Mouse (Mus musculus): ENCODE data around the gene Gusb. TPM values are rescaled to one million over a fixed set of nuclear protein-coding genes. Genes with fewer than 3 reads are reported as not detected.

Gene Gusb
- polyA plus RNA-seq, 1 experiment from 2014 or later: 58.7 TPM

DNA sequence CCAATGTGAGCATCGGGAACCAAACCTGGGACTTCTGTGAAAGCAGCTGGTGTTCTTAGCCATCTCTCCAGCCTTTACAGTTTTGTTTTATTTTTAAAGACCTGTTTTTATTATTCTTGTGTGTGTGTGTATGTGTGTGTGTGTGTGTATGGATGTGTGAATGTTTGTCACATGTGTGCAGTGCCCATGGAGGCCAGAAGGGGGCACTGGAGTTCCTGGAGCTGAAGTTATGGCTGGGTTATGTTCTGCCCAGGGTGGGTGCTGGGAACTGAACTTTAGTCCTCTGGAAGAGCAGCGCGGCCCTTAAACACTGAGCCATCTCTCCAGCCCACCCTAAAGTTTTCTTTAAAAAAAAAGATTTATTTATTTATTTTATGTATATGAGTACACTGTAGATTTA, 12.3 kb upstream of the Gusb start:
- ATAC-seq (ENCODE audit: low FRiP score, low TSS enrichment): no peak
- WGBS: 96% methylated on average over 3 of the region's 3 CpGs

GRCm38 (mm10) chr5:130010961-130011360, 8.1 kb upstream of the Gusb start:
- no peaks in the 10 kb centered on the region for H3K4me1 ChIP-seq (ENCODE audit: control insufficient read depth, insufficient read depth, low read length)
- no peak for ATAC-seq (ENCODE audit: low FRiP score, low TSS enrichment)
- H3K4me3 ChIP-seq (ENCODE audit: low read length): no peak overlapping the region
- H3K9me3 ChIP-seq (ENCODE audit: control insufficient read depth, low read length): peaks cover 7% of the 10 kb centered on the region; the same call in 1 of the 2 replicates
- H3K4me2 ChIP-seq (replicated peaks; ENCODE audit: low read depth, low read length): no peak overlapping the region
- peaks cover 17% of the 10 kb centered on the region; the same call in 1 of the 2 replicates for H3K36me3 ChIP-seq (ENCODE audit: control insufficient read depth, insufficient read depth, low read length)
- no peaks in the 10 kb centered on the region for H3K27me3 ChIP-seq (ENCODE audit: control insufficient read depth, insufficient read depth, low read length)
- no peak overlapping the region for H3K9ac ChIP-seq (ENCODE audit: low read depth, low read length)
- 96% methylated on average over 5 of the region's 5 CpGs for WGBS
- H3K27ac ChIP-seq (ENCODE audit: low read depth, low read length): no peak overlapping the region

More for the DNA sequence above, 12.3 kb upstream of the Gusb start:
- Histone ChIP-seq H3K4me3 (ENCODE audit: low read length) (no peak overlapping the region), H3K9ac (ENCODE audit: low read depth, low read length) (no peak overlapping the region), H3K27me3 (ENCODE audit: control insufficient read depth, insufficient read depth, low read length) (no peaks in the 10 kb centered on the region), H3K4me1 (ENCODE audit: control insufficient read depth, insufficient read depth, low read length) (no peaks in the 10 kb centered on the region), H3K4me2 (replicated peaks; ENCODE audit: low read depth, low read length) (no peak overlapping the region), H3K36me3 (ENCODE audit: control insufficient read depth, insufficient read depth, low read length) (peaks cover 20% of the 10 kb centered on the region; the same call in 1 of the 2 replicates), H3K9me3 (ENCODE audit: control insufficient read depth, low read length) (peaks cover 7% of the 10 kb centered on the region; the same call in 1 of the 2 replicates), H3K27ac (ENCODE audit: low read depth, low read length) (no peak overlapping the region)

GRCm38 (mm10) chr5:130009784-130010183, 6.9 kb upstream of the Gusb start:
- Histone ChIP-seq H3K27ac (ENCODE audit: low read depth, low read length) (no peak overlapping the region), H3K9me3 (ENCODE audit: control insufficient read depth, low read length) (peaks cover 11% of the 10 kb centered on the region; the same call in 1 of the 2 replicates), H3K4me1 (ENCODE audit: control insufficient read depth, insufficient read depth, low read length) (no peaks in the 10 kb centered on the region), H3K9ac (ENCODE audit: low read depth, low read length) (no peak overlapping the region), H3K4me3 (ENCODE audit: low read length) (no peak overlapping the region), H3K4me2 (replicated peaks; ENCODE audit: low read depth, low read length) (no peak overlapping the region), H3K36me3 (ENCODE audit: control insufficient read depth, insufficient read depth, low read length) (peaks cover 10% of the 10 kb centered on the region; the same call in 1 of the 2 replicates), H3K27me3 (ENCODE audit: control insufficient read depth, insufficient read depth, low read length) (no peaks in the 10 kb centered on the region)
- ATAC-seq (ENCODE audit: low FRiP score, low TSS enrichment): no peak
- WGBS: 95% methylated on average over 4 of the region's 4 CpGs

DNA sequence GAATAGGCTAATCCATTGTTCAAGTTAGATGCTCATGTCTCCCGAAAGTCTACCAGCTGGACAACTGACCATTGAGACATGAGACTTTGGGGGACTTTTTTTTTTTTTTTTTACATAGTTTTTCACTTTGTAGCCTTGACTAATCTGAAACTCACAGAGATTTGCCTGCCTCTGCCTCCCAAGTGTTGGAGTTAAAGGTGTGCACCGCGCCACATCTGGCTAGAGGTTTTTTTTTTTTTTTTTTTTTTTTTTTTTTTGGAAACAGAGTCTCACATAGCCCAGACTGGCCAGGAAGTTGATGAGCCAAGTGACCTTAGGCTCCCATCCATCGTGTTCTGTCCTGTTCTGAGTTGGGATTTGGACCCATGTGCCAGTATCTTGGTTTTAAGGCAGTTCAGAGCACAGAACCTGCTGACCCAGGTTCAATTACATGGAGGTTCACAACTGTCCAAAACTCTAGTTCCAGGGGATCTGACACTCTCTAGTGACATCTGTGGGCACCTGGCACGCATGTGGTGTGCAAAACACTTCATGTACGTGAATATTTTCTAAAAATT, 5.3 kb upstream of the Gusb start:
- WGBS: 76% methylated on average over 6 of the region's 6 CpGs
- Histone ChIP-seq H3K9ac (ENCODE audit: low read depth, low read length) (no peak overlapping the region), H3K4me3 (ENCODE audit: low read length) (no peak overlapping the region), H3K9me3 (ENCODE audit: control insufficient read depth, low read length) (peaks cover 13% of the 10 kb centered on the region; the same call in 1 of the 2 replicates), H3K27ac (ENCODE audit: low read depth, low read length) (no peak overlapping the region), H3K4me1 (ENCODE audit: control insufficient read depth, insufficient read depth, low read length) (peaks cover 1% of the 10 kb centered on the region; the same call in 1 of the 2 replicates), H3K36me3 (ENCODE audit: control insufficient read depth, insufficient read depth, low read length) (peaks cover 10% of the 10 kb centered on the region; the same call in 1 of the 2 replicates), H3K27me3 (ENCODE audit: control insufficient read depth, insufficient read depth, low read length) (no peaks in the 10 kb centered on the region), H3K4me2 (replicated peaks; ENCODE audit: low read depth, low read length) (no peak overlapping the region)
- no peak for ATAC-seq (ENCODE audit: low FRiP score, low TSS enrichment)

DNA sequence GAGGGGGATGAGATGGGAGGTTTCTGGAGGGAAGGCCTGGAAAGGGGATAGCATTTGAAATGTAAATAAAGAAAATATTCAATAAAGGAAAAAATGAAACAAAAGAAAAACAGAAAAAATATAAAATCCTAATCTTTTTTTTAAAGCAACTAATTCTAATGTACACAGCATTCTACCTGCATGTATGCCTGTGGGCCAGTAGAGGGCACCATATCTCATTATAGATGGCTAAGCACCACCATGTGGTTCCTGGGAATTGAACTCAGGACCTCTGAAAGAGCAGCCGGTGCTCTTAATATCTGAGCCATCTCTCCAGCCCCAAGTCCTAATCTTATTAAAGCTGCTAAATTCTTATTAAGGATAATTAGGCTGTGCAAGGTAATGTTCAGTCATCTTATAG, 4.5 kb upstream of the Gusb start:
- ATAC-seq (ENCODE audit: low FRiP score, low TSS enrichment): no peak
- Histone ChIP-seq H3K9ac (ENCODE audit: low read depth, low read length) (no peak overlapping the region), H3K27me3 (ENCODE audit: control insufficient read depth, insufficient read depth, low read length) (no peaks in the 10 kb centered on the region), H3K36me3 (ENCODE audit: control insufficient read depth, insufficient read depth, low read length) (peaks cover 10% of the 10 kb centered on the region; the same call in 1 of the 2 replicates), H3K9me3 (ENCODE audit: control insufficient read depth, low read length) (peaks cover 13% of the 10 kb centered on the region; the same call in 1 of the 2 replicates), H3K4me1 (ENCODE audit: control insufficient read depth, insufficient read depth, low read length) (peaks cover 3% of the 10 kb centered on the region; the same call in 1 of the 2 replicates), H3K27ac (ENCODE audit: low read depth, low read length) (no peak overlapping the region), H3K4me2 (replicated peaks; ENCODE audit: low read depth, low read length) (no peak overlapping the region), H3K4me3 (ENCODE audit: low read length) (no peak overlapping the region)
- 94% methylated on average over 1 of the region's 1 CpGs for WGBS

GRCm38 (mm10) chr5:130003229-130003628, 380 bp upstream of the Gusb start:
- Histone ChIP-seq H3K27ac (ENCODE audit: low read depth, low read length) (peak overlapping the region; percentile 79), H3K4me2 (replicated peaks; ENCODE audit: low read depth, low read length) (peak overlapping the region; percentile 73), H3K36me3 (ENCODE audit: control insufficient read depth, insufficient read depth, low read length) (peaks cover 2% of the 10 kb centered on the region; the same call in 1 of the 2 replicates), H3K9ac (ENCODE audit: low read depth, low read length) (peak overlapping the region; percentile 67; the same call in 1 of the 2 replicates), H3K4me1 (ENCODE audit: control insufficient read depth, insufficient read depth, low read length) (peaks cover 10% of the 10 kb centered on the region; the same call in 1 of the 2 replicates), H3K27me3 (ENCODE audit: control insufficient read depth, insufficient read depth, low read length) (no peaks in the 10 kb centered on the region), H3K4me3 (ENCODE audit: low read length) (peak overlapping the region; percentile 74), H3K9me3 (ENCODE audit: control insufficient read depth, low read length) (peaks cover 6% of the 10 kb centered on the region; the same call in 1 of the 2 replicates)
- ATAC-seq (ENCODE audit: low FRiP score, low TSS enrichment): no peak
- whole genome bisulfite sequencing: 31% methylated on average over 7 of the region's 7 CpGs

DNA sequence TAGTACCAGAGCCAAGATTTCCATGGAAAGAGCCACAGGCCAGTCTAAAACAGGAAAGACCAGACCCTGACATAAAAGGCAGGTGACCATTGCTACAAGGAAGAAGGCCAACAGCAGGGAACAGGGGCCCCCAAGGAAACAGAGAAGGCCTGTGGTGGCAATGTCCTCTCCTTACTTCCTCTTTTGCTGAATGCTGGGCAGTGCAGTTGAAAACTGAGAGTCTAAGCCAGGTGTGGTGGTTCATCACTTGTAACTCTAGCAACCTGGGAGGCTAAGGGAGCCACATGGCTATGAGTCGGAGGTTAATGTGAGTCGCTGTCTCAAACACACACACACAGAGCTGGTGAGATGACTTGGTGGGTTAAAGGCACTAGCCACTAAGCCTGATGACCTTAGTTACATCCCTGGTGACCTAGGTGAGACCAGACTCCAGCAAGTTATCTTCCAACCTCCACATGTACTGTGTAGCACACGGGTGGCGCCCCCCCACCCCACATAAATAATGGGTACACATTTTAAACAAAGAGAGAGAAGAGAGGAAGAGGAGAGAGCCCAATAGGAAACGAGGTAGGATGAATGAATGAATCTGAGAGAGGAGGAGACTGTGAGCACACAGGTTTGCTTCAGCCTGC, 1.4 kb downstream of the Gusb start:
- peaks cover 10% of the 10 kb centered on the region; the same call in 1 of the 2 replicates for H3K4me1 ChIP-seq (ENCODE audit: control insufficient read depth, insufficient read depth, low read length)
- peaks cover 6% of the 10 kb centered on the region; the same call in 1 of the 2 replicates for H3K9me3 ChIP-seq (ENCODE audit: control insufficient read depth, low read length)
- H3K27ac ChIP-seq (ENCODE audit: low read depth, low read length): no peak overlapping the region; the same call in 1 of the 2 replicates
- peak overlapping the region; percentile 73 for H3K4me2 ChIP-seq (replicated peaks; ENCODE audit: low read depth, low read length)
- ATAC-seq (ENCODE audit: low FRiP score, low TSS enrichment): no peak
- peak overlapping the region; percentile 74; the same call in 1 of the 2 replicates for H3K4me3 ChIP-seq (ENCODE audit: low read length)
- no peaks in the 10 kb centered on the region for H3K27me3 ChIP-seq (ENCODE audit: control insufficient read depth, insufficient read depth, low read length)
- peaks cover 5% of the 10 kb centered on the region; the same call in 1 of the 2 replicates for H3K36me3 ChIP-seq (ENCODE audit: control insufficient read depth, insufficient read depth, low read length)
- no peak overlapping the region for H3K9ac ChIP-seq (ENCODE audit: low read depth, low read length)
- 50% methylated on average over 5 of the region's 5 CpGs for WGBS

- Histone ChIP-seq H3K9me3 (ENCODE audit: control insufficient read depth, low read length) (peaks cover 6% of the 10 kb centered on the region; the same call in 1 of the 2 replicates), H3K4me2 (replicated peaks; ENCODE audit: low read depth, low read length) (no peak overlapping the region), H3K4me1 (ENCODE audit: control insufficient read depth, insufficient read depth, low read length) (peaks cover 10% of the 10 kb centered on the region; the same call in 1 of the 2 replicates), H3K36me3 (ENCODE audit: control insufficient read depth, insufficient read depth, low read length) (peaks cover 5% of the 10 kb centered on the region; the same call in 1 of the 2 replicates), H3K27me3 (ENCODE audit: control insufficient read depth, insufficient read depth, low read length) (no peaks in the 10 kb centered on the region), H3K4me3 (ENCODE audit: low read length) (no peak overlapping the region), H3K9ac (ENCODE audit: low read depth, low read length) (no peak overlapping the region), H3K27ac (ENCODE audit: low read depth, low read length) (no peak overlapping the region)
- WGBS: 89% methylated on average over 12 of the region's 12 CpGs
- ATAC-seq (ENCODE audit: low FRiP score, low TSS enrichment): no peak
Observed at GRCm38 (mm10) chr5:130000735-130001134, 2.1 kb downstream of the Gusb start.

DNA sequence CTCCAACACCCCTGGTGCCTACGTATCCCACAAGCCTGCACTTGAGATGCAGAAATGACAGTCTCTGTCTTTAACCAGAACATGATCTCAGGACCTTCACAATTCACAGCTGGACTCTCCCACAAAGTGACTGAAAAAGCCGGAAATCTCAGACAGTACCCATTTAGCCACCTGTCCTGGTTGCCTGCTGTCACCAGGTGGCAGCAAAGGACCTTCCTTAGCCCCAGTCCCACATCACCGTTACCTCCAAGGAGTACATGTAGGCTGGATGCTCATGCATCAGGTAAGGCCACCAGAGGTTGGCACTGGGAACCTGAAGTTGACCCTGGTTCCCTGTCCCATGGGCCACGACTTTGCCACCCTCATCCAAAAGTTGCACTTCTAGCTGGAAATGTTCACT, 3.8 kb downstream of the Gusb start:
- no peak overlapping the region for H3K4me3 ChIP-seq (ENCODE audit: low read length)
- H3K36me3 ChIP-seq (ENCODE audit: control insufficient read depth, insufficient read depth, low read length): peaks cover 5% of the 10 kb centered on the region; the same call in 1 of the 2 replicates
- 38% methylated on average over 4 of the region's 4 CpGs for WGBS
- no peak for ATAC-seq (ENCODE audit: low FRiP score, low TSS enrichment)
- no peak overlapping the region for H3K27ac ChIP-seq (ENCODE audit: low read depth, low read length)
- H3K9me3 ChIP-seq (ENCODE audit: control insufficient read depth, low read length): no peaks in the 10 kb centered on the region
- H3K4me1 ChIP-seq (ENCODE audit: control insufficient read depth, insufficient read depth, low read length): peaks cover 10% of the 10 kb centered on the region; the same call in 1 of the 2 replicates
- H3K4me2 ChIP-seq (replicated peaks; ENCODE audit: low read depth, low read length): no peak overlapping the region
- no peaks in the 10 kb centered on the region for H3K27me3 ChIP-seq (ENCODE audit: control insufficient read depth, insufficient read depth, low read length)
- no peak overlapping the region for H3K9ac ChIP-seq (ENCODE audit: low read depth, low read length)

Data from kidney, embryonic 14.5 days (tissue).